Mouse (Mus musculus): ENCODE results near the gene Clec10a. TPM values are rescaled to one million over a fixed set of nuclear protein-coding genes. Genes with fewer than 3 reads are reported as not detected.

Gene Clec10a
- polyA plus RNA-seq, 1 experiment = 1.7 TPM

- TF ChIP-seq POLR2A (IDR thresholded peaks at IDR 0.05; ENCODE audit: control insufficient read depth, low read depth, low read length) (no peak), CTCF (IDR thresholded peaks at IDR 0.05; ENCODE audit: control insufficient read depth, insufficient read depth, insufficient replicate concordance, low read depth, low read length) (no peak)
- Histone ChIP-seq H3K4me1 (ENCODE audit: control insufficient read depth, insufficient read depth, low read length) (peaks cover 6% of the 10 kb centered on the region), H3K36me3 (ENCODE audit: control insufficient read depth, insufficient read depth, low read length) (no peaks in the 10 kb centered on the region), H3K4me3 (ENCODE audit: control insufficient read depth, low read depth, low read length) (no peak overlapping the region), H3K27ac (ENCODE audit: control insufficient read depth, insufficient read depth, low read depth, low read length) (no peak overlapping the region), H3K27me3 (ENCODE audit: control insufficient read depth, insufficient read depth, low read length) (no peaks in the 10 kb centered on the region)
Observed at GRCm38 (mm10) chr11:70171181-70171580, 15.2 kb downstream of the Clec10a start.

- Histone ChIP-seq H3K27ac (ENCODE audit: control insufficient read depth, insufficient read depth, low read depth, low read length) (no peak overlapping the region), H3K27me3 (ENCODE audit: control insufficient read depth, insufficient read depth, low read length) (no peaks in the 10 kb centered on the region), H3K4me1 (ENCODE audit: control insufficient read depth, insufficient read depth, low read length) (peaks cover 6% of the 10 kb centered on the region), H3K4me3 (ENCODE audit: control insufficient read depth, low read depth, low read length) (no peak overlapping the region), H3K36me3 (ENCODE audit: control insufficient read depth, insufficient read depth, low read length) (no peaks in the 10 kb centered on the region)
- TF ChIP-seq CTCF (IDR thresholded peaks at IDR 0.05; ENCODE audit: control insufficient read depth, insufficient read depth, insufficient replicate concordance, low read depth, low read length) (no peak; the same call in 1 of the 2 replicates), POLR2A (IDR thresholded peaks at IDR 0.05; ENCODE audit: control insufficient read depth, low read depth, low read length) (no peak)
Observed at GRCm38 (mm10) chr11:70171847-70172246, 15.8 kb downstream of the Clec10a start.

GRCm38 (mm10) chr11:70172298-70172697, 16.3 kb downstream of the Clec10a start:
- peak; percentile 75; the same call in 1 of the 2 replicates for TF ChIP-seq CTCF (IDR thresholded peaks at IDR 0.05; ENCODE audit: control insufficient read depth, insufficient read depth, insufficient replicate concordance, low read depth, low read length)
- TF ChIP-seq POLR2A (IDR thresholded peaks at IDR 0.05; ENCODE audit: control insufficient read depth, low read depth, low read length) = no peak
- H3K27me3 ChIP-seq (ENCODE audit: control insufficient read depth, insufficient read depth, low read length) = no peaks in the 10 kb centered on the region
- no peaks in the 10 kb centered on the region for H3K36me3 ChIP-seq (ENCODE audit: control insufficient read depth, insufficient read depth, low read length)
- H3K4me1 ChIP-seq (ENCODE audit: control insufficient read depth, insufficient read depth, low read length) = peaks cover 6% of the 10 kb centered on the region
- H3K4me3 ChIP-seq (ENCODE audit: control insufficient read depth, low read depth, low read length) = no peak overlapping the region
- no peak overlapping the region for H3K27ac ChIP-seq (ENCODE audit: control insufficient read depth, insufficient read depth, low read depth, low read length)

- H3K36me3 ChIP-seq (ENCODE audit: control insufficient read depth, insufficient read depth, low read length) = no peaks in the 10 kb centered on the region
- peaks cover 6% of the 10 kb centered on the region for H3K4me1 ChIP-seq (ENCODE audit: control insufficient read depth, insufficient read depth, low read length)
- no peak overlapping the region for H3K4me3 ChIP-seq (ENCODE audit: control insufficient read depth, low read depth, low read length)
- TF ChIP-seq POLR2A (IDR thresholded peaks at IDR 0.05; ENCODE audit: control insufficient read depth, low read depth, low read length) = no peak
- TF ChIP-seq CTCF (IDR thresholded peaks at IDR 0.05; ENCODE audit: control insufficient read depth, insufficient read depth, insufficient replicate concordance, low read depth, low read length) = no peak
- H3K27me3 ChIP-seq (ENCODE audit: control insufficient read depth, insufficient read depth, low read length) = no peaks in the 10 kb centered on the region
- H3K27ac ChIP-seq (ENCODE audit: control insufficient read depth, insufficient read depth, low read depth, low read length) = no peak overlapping the region
Observed at GRCm38 (mm10) chr11:70174491-70174890, 18.5 kb downstream of the Clec10a start.

GRCm38 (mm10) chr11:70177647-70178046, 21.6 kb downstream of the Clec10a start:
- TF ChIP-seq CTCF (IDR thresholded peaks at IDR 0.05; ENCODE audit: control insufficient read depth, insufficient read depth, insufficient replicate concordance, low read depth, low read length) (peak; percentile 87; the same call in 1 of the 2 replicates), POLR2A (IDR thresholded peaks at IDR 0.05; ENCODE audit: control insufficient read depth, low read depth, low read length) (no peak)
- Histone ChIP-seq H3K36me3 (ENCODE audit: control insufficient read depth, insufficient read depth, low read length) (no peaks in the 10 kb centered on the region), H3K4me1 (ENCODE audit: control insufficient read depth, insufficient read depth, low read length) (no peaks in the 10 kb centered on the region), H3K27ac (ENCODE audit: control insufficient read depth, insufficient read depth, low read depth, low read length) (no peak overlapping the region), H3K27me3 (ENCODE audit: control insufficient read depth, insufficient read depth, low read length) (no peaks in the 10 kb centered on the region), H3K4me3 (ENCODE audit: control insufficient read depth, low read depth, low read length) (no peak overlapping the region)

GRCm38 (mm10) chr11:70178311-70178710, 22.3 kb downstream of the Clec10a start:
- Histone ChIP-seq H3K36me3 (ENCODE audit: control insufficient read depth, insufficient read depth, low read length) (no peaks in the 10 kb centered on the region), H3K4me1 (ENCODE audit: control insufficient read depth, insufficient read depth, low read length) (no peaks in the 10 kb centered on the region), H3K27me3 (ENCODE audit: control insufficient read depth, insufficient read depth, low read length) (no peaks in the 10 kb centered on the region), H3K27ac (ENCODE audit: control insufficient read depth, insufficient read depth, low read depth, low read length) (no peak overlapping the region), H3K4me3 (ENCODE audit: control insufficient read depth, low read depth, low read length) (no peak overlapping the region)
- no peak for TF ChIP-seq POLR2A (IDR thresholded peaks at IDR 0.05; ENCODE audit: control insufficient read depth, low read depth, low read length)
- no peak for TF ChIP-seq CTCF (IDR thresholded peaks at IDR 0.05; ENCODE audit: control insufficient read depth, insufficient read depth, insufficient replicate concordance, low read depth, low read length)

GRCm38 (mm10) chr11:70178756-70179155, 22.8 kb downstream of the Clec10a start:
- Histone ChIP-seq H3K4me3 (ENCODE audit: control insufficient read depth, low read depth, low read length) (no peak overlapping the region), H3K4me1 (ENCODE audit: control insufficient read depth, insufficient read depth, low read length) (no peaks in the 10 kb centered on the region), H3K36me3 (ENCODE audit: control insufficient read depth, insufficient read depth, low read length) (no peaks in the 10 kb centered on the region), H3K27me3 (ENCODE audit: control insufficient read depth, insufficient read depth, low read length) (no peaks in the 10 kb centered on the region), H3K27ac (ENCODE audit: control insufficient read depth, insufficient read depth, low read depth, low read length) (no peak overlapping the region)
- no peak for TF ChIP-seq POLR2A (IDR thresholded peaks at IDR 0.05; ENCODE audit: control insufficient read depth, low read depth, low read length)

- H3K27ac ChIP-seq (ENCODE audit: control insufficient read depth, insufficient read depth, low read depth, low read length) = no peak overlapping the region
- TF ChIP-seq POLR2A (IDR thresholded peaks at IDR 0.05; ENCODE audit: control insufficient read depth, low read depth, low read length) (no peak), CTCF (IDR thresholded peaks at IDR 0.05; ENCODE audit: control insufficient read depth, insufficient read depth, insufficient replicate concordance, low read depth, low read length) (no peak)
- no peaks in the 10 kb centered on the region for H3K4me1 ChIP-seq (ENCODE audit: control insufficient read depth, insufficient read depth, low read length)
- H3K36me3 ChIP-seq (ENCODE audit: control insufficient read depth, insufficient read depth, low read length) = no peaks in the 10 kb centered on the region
- H3K4me3 ChIP-seq (ENCODE audit: control insufficient read depth, low read depth, low read length) = no peak overlapping the region
- H3K27me3 ChIP-seq (ENCODE audit: control insufficient read depth, insufficient read depth, low read length) = no peaks in the 10 kb centered on the region
Observed at GRCm38 (mm10) chr11:70179401-70179800, 23.4 kb downstream of the Clec10a start.
